Mouse (Mus musculus): ENCODE results near the gene Olfr351. TPM values are rescaled to one million over a fixed set of nuclear protein-coding genes. Genes with fewer than 3 reads are reported as not detected.

The Olfr351 gene
- not detected in 2 replicates for polyA plus RNA-seq (2016; fragmentation: Nextera tagmentation; extraction: Ambion mirVana)

- no peaks in the 10 kb centered on the region for H3K27me3 ChIP-seq
- H3K36me3 ChIP-seq (replicated peaks): no peaks in the 10 kb centered on the region
- ATAC-seq (ENCODE audit: low FRiP score): no peak
Measured at GRCm38 (mm10) chr2:36862560-36862959, at the start of gene Olfr351. Gene Olfr351, minus strand, starts transcription at chr2:36862660.

GRCm38 (mm10) chr2:36905380-36905779 lies 42.9 kb upstream of the Olfr351 start, which contains the start of gene Olfr354:
Gene Olfr354, plus strand, starts transcription at chr2:36905680.
- Histone ChIP-seq H3K36me3 (replicated peaks) (no peaks in the 10 kb centered on the region), H3K27ac (no peak within 1 kb of the TSS), H3K4me1 (no peaks in the 10 kb centered on the region), H3K9ac (no peak within 1 kb of the TSS), H3K4me2 (no peak within 1 kb of the TSS), H3K27me3 (no peaks in the 10 kb centered on the region), H3K4me3 (replicated peaks) (no peak within 1 kb of the TSS), H3K9me3 (peaks cover 19% of the 10 kb centered on the region)
- no peak for ATAC-seq (ENCODE audit: low FRiP score)

More at GRCm38 (mm10) chr2:36862560-36862959, at the start of gene Olfr351:
- H3K4me1 ChIP-seq: no peaks in the 10 kb centered on the region
- no peak within 1 kb of the TSS for H3K4me3 ChIP-seq (replicated peaks)
- H3K9me3 ChIP-seq: peaks cover 21% of the 10 kb centered on the region
- no peak within 1 kb of the TSS for H3K9ac ChIP-seq
- WGBS: 89% methylated on average over 1 of the region's 1 CpGs
- no peak within 1 kb of the TSS for H3K4me2 ChIP-seq
- H3K27ac ChIP-seq: no peak within 1 kb of the TSS

GRCm38 (mm10) chr2:36897114-36897513 lies 34.7 kb upstream of the Olfr351 start:
- no peak overlapping the region for H3K9ac ChIP-seq
- no peak overlapping the region for H3K4me3 ChIP-seq (replicated peaks)
- peaks cover 25% of the 10 kb centered on the region for H3K9me3 ChIP-seq
- no peaks in the 10 kb centered on the region for H3K27me3 ChIP-seq
- no peaks in the 10 kb centered on the region for H3K36me3 ChIP-seq (replicated peaks)
- no peak overlapping the region for H3K4me2 ChIP-seq
- H3K27ac ChIP-seq: no peak overlapping the region
- ATAC-seq (ENCODE audit: low FRiP score): no peak
- no peaks in the 10 kb centered on the region for H3K4me1 ChIP-seq

GRCm38 (mm10) chr2:36892836-36893235 lies 30.4 kb upstream of the Olfr351 start, which contains the start of gene Olfr353:
Gene Olfr353, minus strand, starts transcription at chr2:36892936.
- no peak within 1 kb of the TSS for H3K4me3 ChIP-seq (replicated peaks)
- no peaks in the 10 kb centered on the region for H3K27me3 ChIP-seq
- no peaks in the 10 kb centered on the region for H3K4me1 ChIP-seq
- no peak within 1 kb of the TSS for H3K27ac ChIP-seq
- H3K9me3 ChIP-seq: peaks cover 15% of the 10 kb centered on the region
- no peak within 1 kb of the TSS for H3K9ac ChIP-seq
- ATAC-seq (ENCODE audit: low FRiP score): no peak
- H3K4me2 ChIP-seq: no peak within 1 kb of the TSS
- H3K36me3 ChIP-seq (replicated peaks): no peaks in the 10 kb centered on the region

- H3K9me3 ChIP-seq: peaks cover 29% of the 10 kb centered on the region
- WGBS: 74% methylated on average over 1 of the region's 1 CpGs
Measured at GRCm38 (mm10) chr2:36868160-36868559, 5.7 kb upstream of the Olfr351 start, which contains the start of gene Olfr352. Gene Olfr352, plus strand, starts transcription at chr2:36868460.

GRCm38 (mm10) chr2:36846010-36846409 lies 16.4 kb downstream of the Olfr351 start, which contains the start of gene Olfr350:
Gene Olfr350, plus strand, starts transcription at chr2:36846310.
- Histone ChIP-seq H3K9ac (no peak within 1 kb of the TSS), H3K27ac (no peak within 1 kb of the TSS), H3K36me3 (replicated peaks) (no peaks in the 10 kb centered on the region), H3K9me3 (peaks cover 13% of the 10 kb centered on the region), H3K27me3 (no peaks in the 10 kb centered on the region), H3K4me3 (replicated peaks) (no peak within 1 kb of the TSS), H3K4me1 (no peaks in the 10 kb centered on the region), H3K4me2 (no peak within 1 kb of the TSS)
- 82% methylated on average over 1 of the region's 1 CpGs for WGBS
- ATAC-seq (ENCODE audit: low FRiP score): no peak

More at GRCm38 (mm10) chr2:36868160-36868559, 5.7 kb upstream of the Olfr351 start, which contains the start of gene Olfr352:
- H3K4me3 ChIP-seq (replicated peaks): no peak within 1 kb of the TSS
- no peak within 1 kb of the TSS for H3K4me2 ChIP-seq
- no peak within 1 kb of the TSS for H3K9ac ChIP-seq
- H3K4me1 ChIP-seq: no peaks in the 10 kb centered on the region
- no peak within 1 kb of the TSS for H3K27ac ChIP-seq
- H3K27me3 ChIP-seq: no peaks in the 10 kb centered on the region
- H3K36me3 ChIP-seq (replicated peaks): no peaks in the 10 kb centered on the region
- ATAC-seq (ENCODE audit: low FRiP score): no peak

- Histone ChIP-seq H3K27ac (no peak within 1 kb of the TSS), H3K9ac (no peak within 1 kb of the TSS), H3K9me3 (peaks cover 29% of the 10 kb centered on the region), H3K4me1 (no peaks in the 10 kb centered on the region), H3K36me3 (replicated peaks) (no peaks in the 10 kb centered on the region), H3K4me3 (replicated peaks) (no peak within 1 kb of the TSS), H3K4me2 (no peak within 1 kb of the TSS), H3K27me3 (no peaks in the 10 kb centered on the region)
- WGBS: 73% methylated on average over 1 of the region's 1 CpGs
- no peak for ATAC-seq (ENCODE audit: low FRiP score)
Measured at GRCm38 (mm10) chr2:36816932-36817331, 45.5 kb downstream of the Olfr351 start, which contains the start of gene Olfr3. Gene Olfr3, minus strand, starts transcription at chr2:36817032.

Other genes with a start within 250 kb of the Olfr351 start
- gene Olfr345, start 222.6 kb downstream of the Olfr351 start, polyA plus RNA-seq (2016; fragmentation: Nextera tagmentation; extraction: Ambion mirVana): not detected in 2 replicates
- gene Olfr346, start 176.9 kb downstream of the Olfr351 start, polyA plus RNA-seq (2016; fragmentation: Nextera tagmentation; extraction: Ambion mirVana): not detected in 2 replicates
- gene Olfr347, start 130.8 kb downstream of the Olfr351 start, polyA plus RNA-seq (2016; fragmentation: Nextera tagmentation; extraction: Ambion mirVana): not detected in 2 replicates
- not detected in 2 replicates for gene Olfr348, start 78.4 kb downstream of the Olfr351 start, polyA plus RNA-seq (2016; fragmentation: Nextera tagmentation; extraction: Ambion mirVana)
- not detected in 2 replicates for gene Olfr50, start 72.1 kb downstream of the Olfr351 start, polyA plus RNA-seq (2016; fragmentation: Nextera tagmentation; extraction: Ambion mirVana)
- gene Olfr3, start 45.6 kb downstream of the Olfr351 start, polyA plus RNA-seq (2016; fragmentation: Nextera tagmentation; extraction: Ambion mirVana): not detected in 2 replicates
- not detected in 2 replicates for gene Olfr350, start 16.4 kb downstream of the Olfr351 start, polyA plus RNA-seq (2016; fragmentation: Nextera tagmentation; extraction: Ambion mirVana)
- gene Olfr352, start 5.8 kb upstream of the Olfr351 start, polyA plus RNA-seq (2016; fragmentation: Nextera tagmentation; extraction: Ambion mirVana): not detected in 2 replicates
- gene Olfr353, start 30.3 kb upstream of the Olfr351 start, polyA plus RNA-seq (2016; fragmentation: Nextera tagmentation; extraction: Ambion mirVana): not detected in 2 replicates
- gene Olfr354, start 43.0 kb upstream of the Olfr351 start, polyA plus RNA-seq (2016; fragmentation: Nextera tagmentation; extraction: Ambion mirVana): not detected in 2 replicates
- not detected in 2 replicates for gene Olfr355, start 66.2 kb upstream of the Olfr351 start, polyA plus RNA-seq (2016; fragmentation: Nextera tagmentation; extraction: Ambion mirVana)
- not detected in 2 replicates for gene Olfr356, start 74.5 kb upstream of the Olfr351 start, polyA plus RNA-seq (2016; fragmentation: Nextera tagmentation; extraction: Ambion mirVana)
- not detected in 2 replicates for gene Olfr357, start 131.2 kb upstream of the Olfr351 start, polyA plus RNA-seq (2016; fragmentation: Nextera tagmentation; extraction: Ambion mirVana)
- not detected in 2 replicates for gene Olfr358, start 146.7 kb upstream of the Olfr351 start, polyA plus RNA-seq (2016; fragmentation: Nextera tagmentation; extraction: Ambion mirVana)
- not detected in 2 replicates for gene Olfr360, start 203.1 kb upstream of the Olfr351 start, polyA plus RNA-seq (2016; fragmentation: Nextera tagmentation; extraction: Ambion mirVana)
- not detected in 2 replicates for gene Olfr361, start 226.6 kb upstream of the Olfr351 start, polyA plus RNA-seq (2016; fragmentation: Nextera tagmentation; extraction: Ambion mirVana)